Mouse (Mus musculus): Measurements from ENCODE around the gene Lrrc20.

- TF ChIP-seq CHD2 (IDR thresholded peaks at IDR 0.05; ENCODE audit: low read depth, low read length) (no peak), ZC3H11A (IDR thresholded peaks at IDR 0.05; ENCODE audit: borderline replicate concordance, low read depth, low read length) (no peak), HCFC1 (IDR thresholded peaks at IDR 0.05; ENCODE audit: borderline replicate concordance, insufficient read depth, low read length) (no peak), ZNF384 (IDR thresholded peaks at IDR 0.05; ENCODE audit: low read depth, low read length) (no peak), MAFK (IDR thresholded peaks at IDR 0.05; ENCODE audit: insufficient read depth, low read depth, low read length) (no peak)
These were observed 130.2 kb downstream of the Lrrc20 start for GRCm38 (mm10) chr10:61605851-61606250.

All from ES-E14 (cell line).